Mouse (Mus musculus): Measurements from ENCODE around the gene Ergic1.

- no peak for TF ChIP-seq CTCF (IDR thresholded peaks at IDR 0.05; ENCODE audit: insufficient read depth, low read length)
- no peak for TF ChIP-seq POLR2A (IDR thresholded peaks at IDR 0.05; ENCODE audit: borderline replicate concordance, extremely low read depth, low read depth, low read length)
Observed at GRCm38 (mm10) chr17:26596856-26597481, 35.7 kb downstream of the Ergic1 start.

All from lung, adult 2 months (tissue).